Mouse (Mus musculus) thymus, adult 2 months (tissue): ENCODE measurements around the gene Rhbdd3.

ENCODE experiments used
- CTCF ChIP-seq: fragments of 200-500 bp; IDR thresholded peaks from 2 replicates; pipeline ENCODE4 v1.5.1; 2012; ENCODE audit warnings: mild to moderate bottlenecking, control low read depth, low read length, moderate library complexity, borderline replicate concordance; ENCODE audit not compliant: control insufficient read depth, poor library complexity, insufficient read depth; ENCODE audit errors: extremely low read depth
- POLR2A ChIP-seq: fragments of 200-500 bp; IDR thresholded peaks from 2 replicates; pipeline ENCODE4 v1.6.1; 2012; ENCODE audit warnings: mild to moderate bottlenecking, low read length, control low read depth, moderate library complexity; ENCODE audit not compliant: control insufficient read depth, poor library complexity, insufficient read depth; ENCODE audit errors: extremely low read depth

- TF ChIP-seq CTCF: no peak
- TF ChIP-seq POLR2A: no peak
Observed at GRCm38 (mm10) chr11:5057541-5057855, 41.2 kb upstream of the Rhbdd3 start.
